Mouse (Mus musculus) megakaryocyte, embryonic 14.5 days (primary cell): Measurements from ENCODE around the gene Foxl1.

Experiments used
- FLI1 ChIP-seq: IDR thresholded peaks from 2 replicates; pipeline ENCODE4 v1.6.1; 2012; ENCODE audit warnings: low read length, inconsistent platforms, mixed read lengths
- GATA1 ChIP-seq: IDR thresholded peaks from 3 replicates; pipeline ENCODE4 v1.6.1; 2012; ENCODE audit warnings: mixed read lengths, low read length, inconsistent platforms, borderline replicate concordance

DNA sequence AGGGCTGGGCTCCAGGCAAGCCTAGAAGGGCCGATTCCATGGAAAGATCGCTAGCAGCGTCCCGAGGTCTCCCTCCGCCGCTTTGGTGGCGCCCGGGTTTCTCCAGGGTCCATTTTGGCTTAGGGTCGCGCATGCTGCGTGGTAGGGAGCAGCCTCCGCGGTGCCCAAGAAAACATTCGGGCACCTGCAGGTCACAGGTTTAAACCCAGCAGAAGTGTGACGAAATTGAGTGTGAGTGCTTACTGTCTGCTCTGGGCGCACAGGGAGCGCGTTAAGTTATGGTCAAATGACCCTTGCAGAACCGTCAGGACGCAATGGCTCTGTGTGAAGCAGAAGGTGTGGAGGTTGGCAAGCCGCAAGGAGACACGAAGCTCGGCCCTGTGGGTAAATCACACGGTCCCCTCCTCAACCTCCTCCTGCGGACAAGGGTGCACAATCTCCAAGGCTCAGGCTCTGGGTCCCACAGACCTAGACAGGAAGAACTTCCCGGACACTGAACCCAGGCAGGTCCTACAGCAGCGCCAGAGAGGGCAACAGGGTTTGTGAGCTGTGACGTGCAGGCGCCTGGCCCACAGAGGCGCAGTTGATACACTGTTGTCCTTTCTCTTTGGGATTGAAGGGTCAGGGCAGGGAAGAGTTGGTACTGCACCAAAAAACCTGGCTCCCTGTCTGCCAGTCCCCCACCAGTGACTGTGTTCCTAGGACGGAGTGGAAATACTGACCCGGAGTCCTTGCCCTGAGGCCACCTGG lies 37.9 kb upstream of the Foxl1 start:
- TF ChIP-seq GATA1 (no peak), FLI1 (no peak)
